Mouse (Mus musculus) spleen, adult 2 months (tissue): ENCODE data around the gene Ddx49. TPM values are rescaled to one million over a fixed set of nuclear protein-coding genes. Genes with fewer than 3 reads are reported as not detected.

Experiments used
- DNase-seq, 2 experiments: peaks; one replicate each; pipeline versions ENCODE4 v3.0.0 to v3.0.0-alpha.2; 2012 to 2021; ENCODE audit warnings: low spot score in 2 of 2, low read depth in 1 of 2
- H3K27ac ChIP-seq: fragments of 200-500 bp; 2 replicates; pipeline ENCODE4 v1.5.1; 2012; ENCODE audit warnings: low read length, inconsistent platforms; ENCODE audit not compliant: insufficient read depth
- H3K27me3 ChIP-seq: fragments of 200-500 bp; 2 replicates; pipeline ENCODE4 v1.6.1; 2012; ENCODE audit warnings: mild to moderate bottlenecking, moderate library complexity, low read length, inconsistent platforms; ENCODE audit not compliant: control insufficient read depth, insufficient read depth
- H3K36me3 ChIP-seq: fragments of 200-500 bp; 2 replicates; pipeline ENCODE4 v1.6.1; 2012; ENCODE audit warnings: mild to moderate bottlenecking, low read length, inconsistent platforms; ENCODE audit not compliant: control insufficient read depth, insufficient read depth
- H3K4me1 ChIP-seq: fragments of 200-500 bp; 2 replicates; pipeline ENCODE4 v1.6.1; 2011; ENCODE audit warnings: inconsistent platforms; ENCODE audit not compliant: control insufficient read depth, insufficient read depth, insufficient read length
- H3K4me3 ChIP-seq: fragments of 200-500 bp; 2 replicates; pipeline ENCODE4 v1.5.1; 2011; ENCODE audit warnings: mild to moderate bottlenecking, inconsistent platforms; ENCODE audit not compliant: insufficient read depth, insufficient read length; ENCODE audit errors: extremely low read depth
- CTCF ChIP-seq: fragments of 200-500 bp; IDR thresholded peaks from 2 replicates; pipeline ENCODE4 v1.5.1; 2011; ENCODE audit warnings: mild to moderate bottlenecking, inconsistent platforms; ENCODE audit not compliant: insufficient read depth, insufficient read length, insufficient replicate concordance; ENCODE audit errors: extremely low read depth
- POLR2A ChIP-seq: fragments of 200-500 bp; IDR thresholded peaks from 2 replicates; pipeline ENCODE4 v1.6.1; 2011; ENCODE audit warnings: low read depth, low read length, inconsistent platforms
- WGBS: fragments of 180-500 bp; shearing (Covaris S2); methylation state at CpG from one replicate; pipeline ENCODE4 v1.1.7; 2018; 5-methylcytosine and 5-hydroxymethylcytosine counted together
- polyA plus RNA-seq: library from polyadenylated mRNA; depleted of rRNA; stranded (reverse); fragments of >200 nt; gene quantifications from 2 replicates; pipeline ENCODE4 v1.2.3, GENCODE M21; 2012; rRNA removed

The Ddx49 gene
- polyA plus RNA-seq: 37.4 and 44.5 TPM in 2 replicates

- peak within 1 kb of the TSS; percentile 52 for H3K27ac ChIP-seq
- DNase-seq: peak; percentile 88 to 91
- peak within 1 kb of the TSS; percentile 82 for H3K4me3 ChIP-seq
- peaks cover 6% of the 10 kb centered on the region; the same call in 1 of the 2 replicates for H3K4me1 ChIP-seq
- WGBS: under 1% methylated on average over 40 of the region's 40 CpGs
- H3K36me3 ChIP-seq: peaks cover 20% of the 10 kb centered on the region
- peak; percentile 60; the same call in 1 of the 2 replicates for TF ChIP-seq POLR2A
- no peak for TF ChIP-seq CTCF
- H3K27me3 ChIP-seq: no peaks in the 10 kb centered on the region
Measured at GRCm38 (mm10) chr8:70302358-70302890, at the start of gene Ddx49, which contains the start of gene Cope. Gene Ddx49 (minus strand): TSS chr8:70302489. Gene Cope (plus strand): TSS chr8:70302518.

- DNase-seq: no peak
- Histone ChIP-seq H3K27me3 (no peaks in the 10 kb centered on the region), H3K36me3 (no peaks in the 10 kb centered on the region), H3K27ac (no peak overlapping the region), H3K4me3 (peak overlapping the region; percentile 90), H3K4me1 (peaks cover 30% of the 10 kb centered on the region; the same call in 1 of the 2 replicates)
- WGBS: 26% methylated on average over 3 of the region's 3 CpGs
- TF ChIP-seq POLR2A (no peak), CTCF (no peak)
Measured at GRCm38 (mm10) chr8:70352000-70352384, 49.7 kb upstream of the Ddx49 start.

- Histone ChIP-seq H3K4me1 (peaks cover 30% of the 10 kb centered on the region; the same call in 1 of the 2 replicates), H3K36me3 (no peaks in the 10 kb centered on the region; the same call in 1 of the 2 replicates), H3K4me3 (peak overlapping the region; percentile 90), H3K27ac (no peak overlapping the region), H3K27me3 (no peaks in the 10 kb centered on the region)
- TF ChIP-seq POLR2A (no peak), CTCF (no peak)
- 42% methylated on average over 15 of the region's 15 CpGs for WGBS
- no peak for DNase-seq
Measured at GRCm38 (mm10) chr8:70351035-70351999, 49.0 kb upstream of the Ddx49 start.

- H3K4me3 ChIP-seq: no peak overlapping the region
- 71% methylated on average over 1 of the region's 1 CpGs for WGBS
- TF ChIP-seq CTCF: no peak
- no peak for TF ChIP-seq POLR2A
- DNase-seq: no peak
- no peak overlapping the region for H3K27ac ChIP-seq
- peaks cover 22% of the 10 kb centered on the region; the same call in 1 of the 2 replicates for H3K4me1 ChIP-seq
- H3K27me3 ChIP-seq: no peaks in the 10 kb centered on the region
- peaks cover 2% of the 10 kb centered on the region for H3K36me3 ChIP-seq
Measured at GRCm38 (mm10) chr8:70347860-70348420, 45.7 kb upstream of the Ddx49 start.

GRCm38 (mm10) chr8:70347443-70347842 lies 45.2 kb upstream of the Ddx49 start:
- WGBS: 79% methylated on average over 4 of the region's 4 CpGs
- DNase-seq: no peak
- Histone ChIP-seq H3K27ac (no peak overlapping the region), H3K27me3 (no peaks in the 10 kb centered on the region), H3K4me1 (peaks cover 22% of the 10 kb centered on the region; the same call in 1 of the 2 replicates), H3K36me3 (peaks cover 2% of the 10 kb centered on the region), H3K4me3 (no peak overlapping the region)
- no peak for TF ChIP-seq CTCF
- TF ChIP-seq POLR2A: no peak

GRCm38 (mm10) chr8:70344279-70344678 lies 42.0 kb upstream of the Ddx49 start:
- WGBS: 79% methylated on average over 2 of the region's 2 CpGs
- Histone ChIP-seq H3K4me1 (peaks cover 7% of the 10 kb centered on the region; the same call in 1 of the 2 replicates), H3K4me3 (no peak overlapping the region), H3K36me3 (peaks cover 24% of the 10 kb centered on the region), H3K27me3 (no peaks in the 10 kb centered on the region), H3K27ac (no peak overlapping the region)
- no peak for DNase-seq
- TF ChIP-seq CTCF: no peak
- TF ChIP-seq POLR2A: no peak
